Mouse (Mus musculus) spleen, adult 2 months (tissue): Measurements from ENCODE around the gene Card14. TPM values are rescaled to one million over a fixed set of nuclear protein-coding genes. Genes with fewer than 3 reads are reported as not detected.
"Not testable (repeated sequence)": the region's sequence is repeated elsewhere in the genome, so short reads cannot be mapped to it uniquely, and the experiment has no call there.

Experiments
- DNase-seq, 2 experiments: peaks; one replicate each; pipeline versions ENCODE4 v3.0.0 to v3.0.0-alpha.2; 2012 to 2021; ENCODE audit warnings: low spot score in 2 of 2, low read depth in 1 of 2
- H3K27ac ChIP-seq: fragments of 200-500 bp; 2 replicates; pipeline ENCODE4 v1.5.1; 2012; ENCODE audit warnings: low read length, inconsistent platforms; ENCODE audit not compliant: insufficient read depth
- H3K27me3 ChIP-seq: fragments of 200-500 bp; 2 replicates; pipeline ENCODE4 v1.6.1; 2012; ENCODE audit warnings: mild to moderate bottlenecking, moderate library complexity, low read length, inconsistent platforms; ENCODE audit not compliant: control insufficient read depth, insufficient read depth
- H3K36me3 ChIP-seq: fragments of 200-500 bp; 2 replicates; pipeline ENCODE4 v1.6.1; 2012; ENCODE audit warnings: mild to moderate bottlenecking, low read length, inconsistent platforms; ENCODE audit not compliant: control insufficient read depth, insufficient read depth
- H3K4me1 ChIP-seq: fragments of 200-500 bp; 2 replicates; pipeline ENCODE4 v1.6.1; 2011; ENCODE audit warnings: inconsistent platforms; ENCODE audit not compliant: control insufficient read depth, insufficient read depth, insufficient read length
- H3K4me3 ChIP-seq: fragments of 200-500 bp; 2 replicates; pipeline ENCODE4 v1.5.1; 2011; ENCODE audit warnings: mild to moderate bottlenecking, inconsistent platforms; ENCODE audit not compliant: insufficient read depth, insufficient read length; ENCODE audit errors: extremely low read depth
- CTCF ChIP-seq: fragments of 200-500 bp; IDR thresholded peaks from 2 replicates; pipeline ENCODE4 v1.5.1; 2011; ENCODE audit warnings: mild to moderate bottlenecking, inconsistent platforms; ENCODE audit not compliant: insufficient read depth, insufficient read length, insufficient replicate concordance; ENCODE audit errors: extremely low read depth
- POLR2A ChIP-seq: fragments of 200-500 bp; IDR thresholded peaks from 2 replicates; pipeline ENCODE4 v1.6.1; 2011; ENCODE audit warnings: low read depth, low read length, inconsistent platforms
- WGBS: fragments of 180-500 bp; shearing (Covaris S2); methylation state at CpG from one replicate; pipeline ENCODE4 v1.1.7; 2018; 5-methylcytosine and 5-hydroxymethylcytosine counted together
- polyA plus RNA-seq: library from polyadenylated mRNA; depleted of rRNA; stranded (reverse); fragments of >200 nt; gene quantifications from 2 replicates; pipeline ENCODE4 v1.2.3, GENCODE M21; 2012

Card14 gene
- polyA plus RNA-seq, 1 experiment, result 0.02 TPM

- TF ChIP-seq CTCF (no peak), POLR2A (no peak)
- Histone ChIP-seq H3K4me3 (no peak overlapping the region), H3K27ac (no peak overlapping the region), H3K27me3 (no peaks in the 10 kb centered on the region), H3K36me3 (peaks cover 6% of the 10 kb centered on the region), H3K4me1 (peaks cover 5% of the 10 kb centered on the region; the same call in 1 of the 2 replicates)
- WGBS, result 94% methylated on average over 1 of the region's 1 CpGs
- no peak for DNase-seq
Observed at GRCm38 (mm10) chr11:119378551-119378950, 71.0 kb downstream of the Card14 start.

DNA sequence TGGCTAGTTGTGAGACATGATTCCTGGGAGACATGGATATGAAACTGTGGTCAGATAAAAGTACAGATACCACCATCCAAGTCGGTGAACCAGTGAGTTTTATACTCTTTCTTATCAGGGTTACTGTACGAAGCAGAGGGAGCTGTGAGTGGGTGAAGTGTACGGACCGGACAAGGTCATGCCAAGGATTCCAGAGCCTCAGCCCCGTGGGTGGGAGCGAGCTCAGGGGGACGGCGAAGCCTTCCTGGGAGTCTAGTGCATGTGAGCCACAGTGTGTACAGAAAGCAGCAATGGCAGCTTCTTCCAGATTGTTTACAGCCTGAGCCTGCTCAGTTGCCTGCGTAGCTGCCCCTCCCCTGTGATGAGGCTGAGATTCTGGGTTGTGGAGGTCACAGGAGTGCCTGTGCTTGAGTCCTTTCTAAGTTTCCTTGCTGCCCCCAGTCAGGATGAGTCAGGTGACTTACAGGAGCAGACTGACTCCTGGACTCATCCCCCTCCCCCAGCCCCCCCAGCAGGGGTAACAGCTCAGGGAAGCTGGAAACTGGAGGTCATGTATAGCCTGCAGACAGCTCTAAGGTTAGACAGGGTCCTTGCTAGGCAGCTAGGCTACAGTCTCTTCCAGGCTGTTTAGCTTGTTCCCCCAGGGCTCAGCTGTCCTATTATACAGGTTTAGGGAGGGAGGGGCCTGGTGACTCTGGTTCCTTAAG, 74.2 kb downstream of the Card14 start:
- no peak for DNase-seq
- peaks cover 12% of the 10 kb centered on the region; the same call in 1 of the 2 replicates for H3K4me1 ChIP-seq
- peaks cover 5% of the 10 kb centered on the region for H3K36me3 ChIP-seq
- no peak overlapping the region for H3K27ac ChIP-seq
- no peak for TF ChIP-seq CTCF
- no peak for TF ChIP-seq POLR2A
- no peaks in the 10 kb centered on the region for H3K27me3 ChIP-seq
- 82% methylated on average over 9 of the region's 9 CpGs for WGBS
- no peak overlapping the region for H3K4me3 ChIP-seq

DNA sequence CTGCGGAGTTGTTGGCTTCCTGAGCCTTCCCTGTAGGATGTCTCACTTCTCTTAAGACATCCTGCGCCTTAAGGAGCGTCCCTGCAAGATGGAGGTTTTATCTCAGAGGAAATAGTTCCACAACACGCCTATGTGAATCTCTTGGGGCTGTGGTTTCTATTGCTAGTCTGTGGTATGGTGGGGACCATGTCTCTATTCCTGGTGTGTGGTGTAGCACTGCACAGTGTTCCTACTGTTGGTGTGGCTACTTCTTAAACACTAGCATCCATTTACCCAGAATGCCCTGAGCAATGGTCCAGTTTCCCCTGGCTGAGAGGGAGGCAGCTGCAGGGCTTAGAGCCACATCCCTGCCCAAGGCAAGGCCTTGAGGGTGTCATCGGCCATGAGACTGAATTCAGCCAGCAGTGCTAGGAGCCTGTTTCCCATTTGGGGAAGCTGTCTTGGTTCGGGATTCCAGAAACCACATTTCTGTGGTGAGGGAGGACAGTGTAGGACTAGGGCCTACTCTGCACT, 74.8 kb downstream of the Card14 start:
- no peak for DNase-seq
- H3K36me3 ChIP-seq, result peaks cover 5% of the 10 kb centered on the region
- H3K27me3 ChIP-seq, result no peaks in the 10 kb centered on the region
- TF ChIP-seq CTCF (no peak), POLR2A (no peak)
- no peak overlapping the region for H3K27ac ChIP-seq
- H3K4me1 ChIP-seq, result peaks cover 12% of the 10 kb centered on the region; the same call in 1 of the 2 replicates
- WGBS, result 31% methylated on average over 6 of the region's 6 CpGs
- no peak overlapping the region for H3K4me3 ChIP-seq

DNA sequence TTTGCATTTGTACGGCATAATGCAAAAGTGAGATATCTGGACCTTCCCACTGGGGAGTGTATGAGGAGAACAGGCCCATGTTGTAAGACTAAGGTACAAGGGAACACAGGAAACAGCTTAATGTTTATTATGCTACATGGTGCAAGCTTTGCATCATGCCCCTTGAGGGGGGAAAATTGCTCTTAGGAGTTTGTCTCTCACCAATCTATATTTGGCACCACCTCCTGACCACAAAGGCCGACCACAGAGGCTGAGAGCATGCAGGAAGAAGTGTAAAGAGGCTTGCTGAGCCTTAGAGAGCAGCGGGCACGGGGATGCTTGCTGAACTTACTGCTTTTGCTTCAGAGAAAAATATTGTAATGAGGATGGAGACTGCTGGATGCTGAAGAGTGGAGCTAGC, 77.3 kb downstream of the Card14 start:
- Histone ChIP-seq H3K36me3 (peaks cover 3% of the 10 kb centered on the region), H3K4me1 (peaks cover 17% of the 10 kb centered on the region), H3K4me3 (no peak overlapping the region), H3K27ac (peak overlapping the region; percentile 52; the same call in 1 of the 2 replicates), H3K27me3 (no peaks in the 10 kb centered on the region)
- WGBS, result 9% methylated on average over 4 of the region's 4 CpGs
- DNase-seq, result peak; percentile 43 to 72
- TF ChIP-seq POLR2A (no peak), CTCF (no peak)

GRCm38 (mm10) chr11:119386306-119386705, 78.7 kb downstream of the Card14 start:
- Histone ChIP-seq H3K27ac (no peak overlapping the region), H3K36me3 (no peaks in the 10 kb centered on the region), H3K4me3 (no peak overlapping the region), H3K27me3 (no peaks in the 10 kb centered on the region), H3K4me1 (peaks cover 19% of the 10 kb centered on the region)
- TF ChIP-seq POLR2A (no peak), CTCF (no peak)
- WGBS, result 85% methylated on average over 5 of the region's 5 CpGs
- peak in 1 of 2 experiments; percentile 40 for DNase-seq

GRCm38 (mm10) chr11:119387273-119387672, 79.7 kb downstream of the Card14 start:
- H3K4me1 ChIP-seq, result peaks cover 27% of the 10 kb centered on the region
- WGBS, result 77% methylated on average over 3 of the region's 3 CpGs
- not testable (repeated sequence) for H3K4me3 ChIP-seq, H3K36me3 ChIP-seq, H3K27ac ChIP-seq, DNase-seq, H3K27me3 ChIP-seq

DNA sequence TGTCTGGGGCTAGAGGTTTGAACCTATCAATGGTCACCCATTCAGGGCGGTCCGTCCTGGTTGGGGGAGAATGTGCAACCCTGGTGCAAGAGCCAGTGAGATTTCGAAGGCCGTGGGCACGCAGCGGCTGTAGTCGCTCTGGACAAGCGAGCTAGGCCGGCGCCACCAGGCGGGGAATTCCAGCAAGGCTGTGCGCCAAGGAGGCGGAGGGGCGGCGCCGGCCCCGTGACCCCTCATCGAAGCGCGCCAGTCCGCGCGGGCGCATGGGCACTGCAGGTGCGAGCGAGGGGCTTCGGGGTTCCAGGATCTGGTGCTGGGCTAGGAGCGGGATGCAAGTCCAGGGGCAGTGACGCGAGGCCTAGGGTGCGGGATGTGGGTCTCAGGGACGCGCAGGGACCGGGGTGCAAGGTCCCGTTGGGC, 82.3 kb downstream of the Card14 start:
- peak overlapping the region; percentile 95 for H3K4me3 ChIP-seq
- peaks cover 33% of the 10 kb centered on the region for H3K4me1 ChIP-seq
- peak in 1 of 2 experiments; percentile 59 for DNase-seq
- H3K27ac ChIP-seq, result peak overlapping the region; percentile 95
- 2% methylated on average over 35 of the region's 35 CpGs for WGBS
- TF ChIP-seq CTCF (no peak; the same call in 1 of the 2 replicates), POLR2A (no peak)
- no peaks in the 10 kb centered on the region for H3K27me3 ChIP-seq
- H3K36me3 ChIP-seq, result no peaks in the 10 kb centered on the region
